Mouse (Mus musculus) layer of hippocampus, adult 9-11 months (tissue): ENCODE results near the gene Lrrc23.
"Not testable (repeated sequence)": the region's sequence is repeated elsewhere in the genome, so short reads cannot be mapped to it uniquely, and the experiment has no call there.

Experiments
- DNase-seq: peaks from one replicate; pipeline ENCODE4 v3.0.0; 2022

The Lrrc23 gene

GRCm38 (mm10) chr6:124807366-124807765 is 27.8 kb upstream of the Lrrc23 start:
- DNase-seq = no peak

- no peak for DNase-seq
Observed at GRCm38 (mm10) chr6:124806446-124807140, 27.1 kb upstream of the Lrrc23 start.

- DNase-seq = peak; percentile 97
Observed at GRCm38 (mm10) chr6:124805341-124806321, 26.1 kb upstream of the Lrrc23 start.

GRCm38 (mm10) chr6:124804341-124804740 is 24.8 kb upstream of the Lrrc23 start:
- DNase-seq = no peak

- DNase-seq = not testable (repeated sequence)
Observed at GRCm38 (mm10) chr6:124803691-124804090, 24.2 kb upstream of the Lrrc23 start.

- DNase-seq = no peak
Observed at GRCm38 (mm10) chr6:124803061-124803460, 23.5 kb upstream of the Lrrc23 start.

GRCm38 (mm10) chr6:124802400-124802799 is 22.9 kb upstream of the Lrrc23 start:
- DNase-seq = not testable (repeated sequence)

- DNase-seq = no peak
Observed at GRCm38 (mm10) chr6:124796200-124796599, 16.7 kb upstream of the Lrrc23 start.

GRCm38 (mm10) chr6:124795781-124796180 is 16.3 kb upstream of the Lrrc23 start:
- no peak for DNase-seq

GRCm38 (mm10) chr6:124791911-124792310 is 12.4 kb upstream of the Lrrc23 start:
- no peak for DNase-seq

GRCm38 (mm10) chr6:124790121-124790520 is 10.6 kb upstream of the Lrrc23 start:
- no peak for DNase-seq

- DNase-seq = no peak
Observed at GRCm38 (mm10) chr6:124789519-124789918, 10.0 kb upstream of the Lrrc23 start.

- no peak for DNase-seq
Observed at GRCm38 (mm10) chr6:124787722-124788121, 8.2 kb upstream of the Lrrc23 start.

- no peak for DNase-seq
Observed at GRCm38 (mm10) chr6:124786756-124787420, 7.4 kb upstream of the Lrrc23 start.

GRCm38 (mm10) chr6:124782436-124782835 is 2.9 kb upstream of the Lrrc23 start:
- no peak for DNase-seq

- DNase-seq = no peak
Observed at GRCm38 (mm10) chr6:124780917-124781316, 1.4 kb upstream of the Lrrc23 start.

GRCm38 (mm10) chr6:124779984-124780416 is 473 bp upstream of the Lrrc23 start:
- no peak for DNase-seq

- DNase-seq = no peak
Observed at GRCm38 (mm10) chr6:124770511-124770910, 9.0 kb downstream of the Lrrc23 start.

- no peak for DNase-seq
Observed at GRCm38 (mm10) chr6:124770013-124770412, 9.5 kb downstream of the Lrrc23 start.

- peak; percentile 87 for DNase-seq
Observed at GRCm38 (mm10) chr6:124769101-124769765, 10.3 kb downstream of the Lrrc23 start, which contains the start of gene Eno2. Eno2 (minus strand) TSS chr6:124769673.

- DNase-seq = no peak
Observed at GRCm38 (mm10) chr6:124768704-124769044, 10.9 kb downstream of the Lrrc23 start.

GRCm38 (mm10) chr6:124767920-124768703 is 11.4 kb downstream of the Lrrc23 start:
- peak; percentile 72 for DNase-seq
